Mouse (Mus musculus): ENCODE measurements around the gene 1700020D05Rik.

Gene 1700020D05Rik

GRCm38 (mm10) chr19:5503687-5504086 is at the start of gene 1700020D05Rik:
1700020D05Rik (minus strand) TSS chr19:5503787.
- peaks cover 11% of the 10 kb centered on the region for H3K27me3 ChIP-seq (ENCODE audit: insufficient read depth, low read length)
- peak within 1 kb of the TSS; percentile 67 for H3K4me3 ChIP-seq (replicated peaks; ENCODE audit: low read length)
- no peak for TF ChIP-seq NANOG (IDR thresholded peaks at IDR 0.05; ENCODE audit: borderline replicate concordance, low read length)
- no peak for TF ChIP-seq CTCF (conservative IDR thresholded peaks at IDR 0.05; ENCODE audit: low read length)
- no peak for TF ChIP-seq POU5F1 (IDR thresholded peaks at IDR 0.05; ENCODE audit: borderline replicate concordance, low read length)
- no peaks in the 10 kb centered on the region for H3K9me3 ChIP-seq (ENCODE audit: low read length)
- H3K36me3 ChIP-seq (ENCODE audit: insufficient read depth, low read length): no peaks in the 10 kb centered on the region
- H3K4me1 ChIP-seq (replicated peaks; ENCODE audit: low read depth, low read length): peaks cover 22% of the 10 kb centered on the region

- H3K9me3 ChIP-seq (ENCODE audit: low read length): no peaks in the 10 kb centered on the region
- H3K4me3 ChIP-seq (replicated peaks; ENCODE audit: low read length): no peak overlapping the region
- peaks cover 17% of the 10 kb centered on the region; the same call in 1 of the 2 replicates for H3K36me3 ChIP-seq (ENCODE audit: insufficient read depth, low read length)
- TF ChIP-seq CTCF (conservative IDR thresholded peaks at IDR 0.05; ENCODE audit: low read length) (no peak), NANOG (IDR thresholded peaks at IDR 0.05; ENCODE audit: borderline replicate concordance, low read length) (no peak), POU5F1 (IDR thresholded peaks at IDR 0.05; ENCODE audit: borderline replicate concordance, low read length) (no peak)
- peaks cover 36% of the 10 kb centered on the region for H3K4me1 ChIP-seq (replicated peaks; ENCODE audit: low read depth, low read length)
- peaks cover 16% of the 10 kb centered on the region for H3K27me3 ChIP-seq (ENCODE audit: insufficient read depth, low read length)
Measured at GRCm38 (mm10) chr19:5547471-5548056, 44.0 kb upstream of the 1700020D05Rik start.

- Histone ChIP-seq H3K9me3 (ENCODE audit: low read length) (no peaks in the 10 kb centered on the region), H3K27me3 (ENCODE audit: insufficient read depth, low read length) (peaks cover 16% of the 10 kb centered on the region), H3K4me1 (replicated peaks; ENCODE audit: low read depth, low read length) (peaks cover 39% of the 10 kb centered on the region), H3K4me3 (replicated peaks; ENCODE audit: low read length) (peak overlapping the region; percentile 41), H3K36me3 (ENCODE audit: insufficient read depth, low read length) (no peaks in the 10 kb centered on the region)
- no peak for TF ChIP-seq CTCF (conservative IDR thresholded peaks at IDR 0.05; ENCODE audit: low read length)
- no peak for TF ChIP-seq NANOG (IDR thresholded peaks at IDR 0.05; ENCODE audit: borderline replicate concordance, low read length)
- TF ChIP-seq POU5F1 (IDR thresholded peaks at IDR 0.05; ENCODE audit: borderline replicate concordance, low read length): no peak
Measured at GRCm38 (mm10) chr19:5544031-5544430, 40.4 kb upstream of the 1700020D05Rik start.

- H3K4me1 ChIP-seq (replicated peaks; ENCODE audit: low read depth, low read length): peaks cover 46% of the 10 kb centered on the region
- H3K36me3 ChIP-seq (ENCODE audit: insufficient read depth, low read length): no peaks in the 10 kb centered on the region
- TF ChIP-seq POU5F1 (IDR thresholded peaks at IDR 0.05; ENCODE audit: borderline replicate concordance, low read length) (no peak), CTCF (conservative IDR thresholded peaks at IDR 0.05; ENCODE audit: low read length) (no peak), NANOG (IDR thresholded peaks at IDR 0.05; ENCODE audit: borderline replicate concordance, low read length) (no peak)
- H3K27me3 ChIP-seq (ENCODE audit: insufficient read depth, low read length): peaks cover 16% of the 10 kb centered on the region
- no peaks in the 10 kb centered on the region for H3K9me3 ChIP-seq (ENCODE audit: low read length)
- H3K4me3 ChIP-seq (replicated peaks; ENCODE audit: low read length): no peak overlapping the region
Measured at GRCm38 (mm10) chr19:5543362-5543761, 39.8 kb upstream of the 1700020D05Rik start.

- Histone ChIP-seq H3K9me3 (ENCODE audit: low read length) (no peaks in the 10 kb centered on the region), H3K27me3 (ENCODE audit: insufficient read depth, low read length) (peaks cover 25% of the 10 kb centered on the region), H3K4me3 (replicated peaks; ENCODE audit: low read length) (peak overlapping the region; percentile 32), H3K4me1 (replicated peaks; ENCODE audit: low read depth, low read length) (peaks cover 43% of the 10 kb centered on the region), H3K36me3 (ENCODE audit: insufficient read depth, low read length) (no peaks in the 10 kb centered on the region)
- no peak for TF ChIP-seq CTCF (conservative IDR thresholded peaks at IDR 0.05; ENCODE audit: low read length)
- TF ChIP-seq NANOG (IDR thresholded peaks at IDR 0.05; ENCODE audit: borderline replicate concordance, low read length): no peak
- TF ChIP-seq POU5F1 (IDR thresholded peaks at IDR 0.05; ENCODE audit: borderline replicate concordance, low read length): no peak
Measured at GRCm38 (mm10) chr19:5538786-5539185, 35.2 kb upstream of the 1700020D05Rik start.

- H3K4me3 ChIP-seq (replicated peaks; ENCODE audit: low read length): no peak overlapping the region
- peaks cover 21% of the 10 kb centered on the region for H3K4me1 ChIP-seq (replicated peaks; ENCODE audit: low read depth, low read length)
- H3K36me3 ChIP-seq (ENCODE audit: insufficient read depth, low read length): no peaks in the 10 kb centered on the region
- no peak for TF ChIP-seq POU5F1 (IDR thresholded peaks at IDR 0.05; ENCODE audit: borderline replicate concordance, low read length)
- no peak for TF ChIP-seq CTCF (conservative IDR thresholded peaks at IDR 0.05; ENCODE audit: low read length)
- no peak for TF ChIP-seq NANOG (IDR thresholded peaks at IDR 0.05; ENCODE audit: borderline replicate concordance, low read length)
- H3K9me3 ChIP-seq (ENCODE audit: low read length): no peaks in the 10 kb centered on the region
- peaks cover 29% of the 10 kb centered on the region for H3K27me3 ChIP-seq (ENCODE audit: insufficient read depth, low read length)
Measured at GRCm38 (mm10) chr19:5532520-5532919, 28.9 kb upstream of the 1700020D05Rik start.

GRCm38 (mm10) chr19:5530138-5530524 is 26.5 kb upstream of the 1700020D05Rik start:
- H3K4me1 ChIP-seq (replicated peaks; ENCODE audit: low read depth, low read length): peaks cover 30% of the 10 kb centered on the region
- peaks cover 29% of the 10 kb centered on the region for H3K27me3 ChIP-seq (ENCODE audit: insufficient read depth, low read length)
- H3K36me3 ChIP-seq (ENCODE audit: insufficient read depth, low read length): no peaks in the 10 kb centered on the region

GRCm38 (mm10) chr19:5529325-5530137 is 25.9 kb upstream of the 1700020D05Rik start:
- peaks cover 29% of the 10 kb centered on the region for H3K27me3 ChIP-seq (ENCODE audit: insufficient read depth, low read length)
- H3K9me3 ChIP-seq (ENCODE audit: low read length): no peaks in the 10 kb centered on the region
- peaks cover 31% of the 10 kb centered on the region for H3K4me1 ChIP-seq (replicated peaks; ENCODE audit: low read depth, low read length)
- H3K36me3 ChIP-seq (ENCODE audit: insufficient read depth, low read length): no peaks in the 10 kb centered on the region
- peak overlapping the region; percentile 8; the same call in 1 of the 2 replicates for H3K4me3 ChIP-seq (replicated peaks; ENCODE audit: low read length)
- TF ChIP-seq NANOG (IDR thresholded peaks at IDR 0.05; ENCODE audit: borderline replicate concordance, low read length) (no peak), CTCF (conservative IDR thresholded peaks at IDR 0.05; ENCODE audit: low read length) (peak; percentile 88), POU5F1 (IDR thresholded peaks at IDR 0.05; ENCODE audit: borderline replicate concordance, low read length) (no peak)

More at GRCm38 (mm10) chr19:5530138-5530524, 26.5 kb upstream of the 1700020D05Rik start:
- no peak overlapping the region for H3K4me3 ChIP-seq (replicated peaks; ENCODE audit: low read length)
- TF ChIP-seq NANOG (IDR thresholded peaks at IDR 0.05; ENCODE audit: borderline replicate concordance, low read length): peak; percentile 94
- TF ChIP-seq POU5F1 (IDR thresholded peaks at IDR 0.05; ENCODE audit: borderline replicate concordance, low read length): no peak
- H3K9me3 ChIP-seq (ENCODE audit: low read length): no peaks in the 10 kb centered on the region
